Mouse (Mus musculus): ENCODE data around the gene Hps5.

Hps5 gene

GRCm38 (mm10) chr7:46738561-46739460, 57.1 kb downstream of the Hps5 start:
- no peak for ATAC-seq (ENCODE audit: low TSS enrichment)

- ATAC-seq (ENCODE audit: low TSS enrichment), result no peak
Observed at GRCm38 (mm10) chr7:46734983-46735382, 60.9 kb downstream of the Hps5 start.

- ATAC-seq (ENCODE audit: low TSS enrichment), result no peak
Observed at GRCm38 (mm10) chr7:46732458-46732857, 63.4 kb downstream of the Hps5 start, which contains the start of gene Saa4. Saa4 (minus strand) TSS chr7:46732603.

- no peak for ATAC-seq (ENCODE audit: low TSS enrichment)
Observed at GRCm38 (mm10) chr7:46727584-46727983, 68.3 kb downstream of the Hps5 start.

GRCm38 (mm10) chr7:46724396-46724795, 71.5 kb downstream of the Hps5 start:
- ATAC-seq (ENCODE audit: low TSS enrichment), result peak; percentile 41; the same call in 1 of the 2 replicates

GRCm38 (mm10) chr7:46723849-46724248, 72.0 kb downstream of the Hps5 start:
- ATAC-seq (ENCODE audit: low TSS enrichment), result no peak

GRCm38 (mm10) chr7:46723354-46723753, 72.5 kb downstream of the Hps5 start:
- ATAC-seq (ENCODE audit: low TSS enrichment), result no peak

- ATAC-seq (ENCODE audit: low TSS enrichment), result 0 out of 2 replicates have a peak, but pooled peaks have one; percentile 20
Observed at GRCm38 (mm10) chr7:46720460-46720859, 75.4 kb downstream of the Hps5 start.

GRCm38 (mm10) chr7:46719526-46719925, 76.3 kb downstream of the Hps5 start:
- ATAC-seq (ENCODE audit: low TSS enrichment), result no peak; the same call in 1 of the 2 replicates

GRCm38 (mm10) chr7:46718591-46719270, 77.1 kb downstream of the Hps5 start:
- ATAC-seq (ENCODE audit: low TSS enrichment), result no peak

- ATAC-seq (ENCODE audit: low TSS enrichment), result no peak
Observed at GRCm38 (mm10) chr7:46716897-46717296, 79.0 kb downstream of the Hps5 start.

- no peak for ATAC-seq (ENCODE audit: low TSS enrichment)
Observed at GRCm38 (mm10) chr7:46715600-46715999, 80.3 kb downstream of the Hps5 start, which contains the start of gene Saa3. Saa3 (minus strand) TSS chr7:46715700.

- ATAC-seq (ENCODE audit: low TSS enrichment), result peak; percentile 45; the same call in 1 of the 2 replicates
Observed at GRCm38 (mm10) chr7:46714518-46714917, 81.3 kb downstream of the Hps5 start.

GRCm38 (mm10) chr7:46712250-46712649, 83.6 kb downstream of the Hps5 start:
- ATAC-seq (ENCODE audit: low TSS enrichment), result no peak

All from frontal cortex, adult (tissue).